Mouse (Mus musculus) CH12.LX (cell line): ENCODE data around the gene Golph3.

Source experiments
- CHD2 ChIP-seq: IDR thresholded peaks from 2 replicates; pipeline ENCODE4 v1.6.1; 2011; ENCODE audit warnings: low read length, improper control_type of control experiment
- CTCF ChIP-seq, 2 experiments: IDR thresholded peaks in 1 of 2; conservative IDR thresholded peaks in 1 of 2; 2 replicates each; pipeline ENCODE4 v1.5.1; 2011 to 2012; ENCODE audit warnings: low read depth in 2 of 2, low read length in 2 of 2, improper control_type of control experiment in 1 of 2, inconsistent platforms in 1 of 2, mild to moderate bottlenecking in 1 of 2, moderate library complexity in 1 of 2
- HCFC1 ChIP-seq: IDR thresholded peaks from 2 replicates; pipeline ENCODE4 v1.6.1; 2012; ENCODE audit warnings: low read depth, mild to moderate bottlenecking, inconsistent platforms, low read length, improper control_type of control experiment
- RCOR1 ChIP-seq: conservative IDR thresholded peaks from 2 replicates; pipeline ENCODE4 v1.6.1; 2012; ENCODE audit warnings: low read depth, mild to moderate bottlenecking, inconsistent platforms, low read length, improper control_type of control experiment
- USF1 ChIP-seq: IDR thresholded peaks from 2 replicates; pipeline ENCODE4 v1.6.1; 2014; ENCODE audit warnings: low read depth, mild to moderate bottlenecking, inconsistent platforms, low read length, improper control_type of control experiment

DNA sequence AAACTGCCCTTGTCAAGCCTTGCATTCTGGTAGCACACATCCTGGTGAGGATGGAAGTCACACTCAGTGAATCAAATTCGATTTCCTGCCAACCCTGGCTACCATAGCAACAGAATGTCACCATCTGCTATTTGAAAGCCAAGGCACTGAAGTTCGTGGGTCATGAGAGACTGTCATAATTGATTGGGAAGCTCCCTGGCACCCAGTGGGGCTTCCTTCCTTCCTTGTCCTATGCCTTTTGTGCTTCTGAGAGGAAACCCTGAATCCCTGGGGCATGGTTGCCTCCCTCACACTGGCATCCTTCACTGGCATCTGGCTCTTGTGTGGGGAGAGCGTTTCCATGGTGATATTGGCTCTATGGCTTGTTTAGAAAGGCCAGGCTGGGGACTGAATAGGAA, 44.8 kb downstream of the Golph3 start:
- TF ChIP-seq RCOR1 (no peak), USF1 (no peak), CHD2 (no peak), CTCF (conservative IDR thresholded peaks at IDR 0.05 in 1 of 2, IDR thresholded peaks at IDR 0.05 in 1 of 2; ENCODE audit: low read depth in 2 of 2, low read length in 2 of 2) (no peak), HCFC1 (no peak)
